9 mouse cellular contexts compared by ENCODE assay signal in the genomic region with DNA sequence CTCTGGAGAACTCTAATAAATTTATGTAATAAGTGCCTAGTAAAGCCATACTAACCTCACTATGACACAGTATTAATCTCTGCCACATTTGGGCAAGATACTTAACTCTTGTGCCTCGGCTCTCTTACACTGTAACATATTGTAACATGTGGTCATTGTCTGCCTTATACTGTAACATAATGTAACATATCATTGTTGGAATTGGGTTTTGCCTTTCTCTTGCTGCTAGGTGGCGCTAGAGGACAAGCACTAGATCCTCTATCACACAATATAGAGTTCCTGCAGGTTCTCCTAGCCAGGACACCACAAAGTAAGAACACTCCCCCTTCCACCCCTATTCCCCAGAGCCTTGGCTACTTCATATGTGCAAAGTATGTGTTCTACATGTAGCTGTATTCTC. TPM values are rescaled to one million over a fixed set of nuclear protein-coding genes. Genes with fewer than 3 reads are reported as not detected.
DNase-seq lines count a peak whose midpoint lies in the region; ATAC-seq and TF ChIP-seq lines count a peak whose summit lies in the region.
"Had no signal": no experiment of that assay in that cellular context is flagged by ENCODE, and none has a peak within 500 bp of the region (broad histone marks: within the 10 kb centered on the region; RNA-seq: fewer than 3 reads in every experiment).

No protein-coding gene starts in this region.

- H3K36me3 ChIP-seq in lung, postnatal 0 days (ENCODE audit: insufficient read depth, low read length) = no peaks in the 10 kb centered on the region
- H3K36me3 ChIP-seq: midbrain, embryonic 12.5 days had no signal

- TF ChIP-seq CTCF in lung, postnatal 0 days (IDR thresholded peaks at IDR 0.05) = peak; percentile 68

- H3K9me3 ChIP-seq in lung, postnatal 0 days (ENCODE audit: low read length) = no peaks in the 10 kb centered on the region
- H3K9me3 ChIP-seq: midbrain, embryonic 12.5 days had no signal

- no peak overlapping the region for H3K4me3 ChIP-seq in lung, postnatal 0 days (ENCODE audit: low read depth, low read length)
- H3K4me3 ChIP-seq: midbrain, embryonic 12.5 days had no signal

- no peaks in the 10 kb centered on the region for H3K27me3 ChIP-seq in lung, postnatal 0 days (replicated peaks; ENCODE audit: insufficient read depth, low read length)
- H3K27me3 ChIP-seq: midbrain, embryonic 12.5 days had no signal

- no peak overlapping the region for H3K4me2 ChIP-seq in lung, postnatal 0 days (replicated peaks; ENCODE audit: low read depth, low read length)
- H3K4me2 ChIP-seq: midbrain, embryonic 12.5 days had no signal

- H3K27ac ChIP-seq in lung, postnatal 0 days (ENCODE audit: low read length) = no peak overlapping the region
- H3K27ac ChIP-seq: midbrain, embryonic 12.5 days had no signal

- TF ChIP-seq EP300 in lung, postnatal 0 days (IDR thresholded peaks at IDR 0.05) = no peak

- ATAC-seq in lung, postnatal 0 days = 0 out of 2 replicates have a peak, but pooled peaks have one; percentile 12

- no peak overlapping the region for H3K9ac ChIP-seq in lung, postnatal 0 days (replicated peaks; ENCODE audit: low read depth)
- H3K9ac ChIP-seq: midbrain, embryonic 12.5 days had no signal

- DNase-seq in cerebellum, adult 9-10 months = peak; percentile 6
- DNase-seq in cerebellum, adult 11 months = no peak
- DNase-seq in lung, postnatal 0 days (ENCODE audit: low spot score) = peak; percentile 42
- DNase-seq in lung, adult 18-20 months = no peak
- peak; percentile 58 for DNase-seq in c-Kit-negative CD71-positive TER-119-positive erythroid progenitor cells, embryonic 14.5 days (ENCODE audit: low read depth, low spot score)
- DNase-seq in kidney, postnatal 4 days = peak; percentile 50 to 62
- peak; percentile 7 for DNase-seq in spleen, adult 12 weeks (ENCODE audit: low spot score)
- DNase-seq in urinary bladder, postnatal 36 days (ENCODE audit: low spot score in 2 of 2) = no peak

- H3K4me1 ChIP-seq in lung, postnatal 0 days (ENCODE audit: insufficient read depth, low read depth, low read length) = no peaks in the 10 kb centered on the region
- H3K4me1 ChIP-seq: midbrain, embryonic 12.5 days had no signal

- WGBS in lung, postnatal 0 days = 26% methylated on average over 2 of the region's 2 CpGs

RNA-seq across cellular contexts. Expression of a gene that starts 36.2 kb away (rescaled TPM):
- 0.04 and 0.10 TPM in 2 replicates for polyA plus RNA-seq in lung, postnatal 0 days (2015; fragmentation: Nextera tagmentation; extraction: Ambion mirVana)

Comparison
In these comparisons a context has a peak if more than half of its experiments do, and no peak if none do; other contexts are left out.
1. DNase-seq: peak in cerebellum, adult 9-10 months (single experiment), lung, postnatal 0 days (single experiment), c-Kit-negative CD71-positive TER-119-positive erythroid progenitor cells, embryonic 14.5 days (single experiment), kidney, postnatal 4 days (2 of 2) and spleen, adult 12 weeks (single experiment); none in cerebellum, adult 11 months (single experiment), lung, adult 18-20 months (0 of 2) and urinary bladder, postnatal 36 days (0 of 2).